Mouse (Mus musculus) stomach, embryonic 16.5 days (tissue): ENCODE measurements around the gene Ctcf. TPM values are rescaled to one million over a fixed set of nuclear protein-coding genes. Genes with fewer than 3 reads are reported as not detected.
A peak's percentile ranks its signal among the peaks of the same experiment; 100 is the strongest.

Source experiments
- ATAC-seq: fragments of 200-750 bp; cut with Nextera tagmentation; 2 replicates; pipeline ENCODE4 v1.8.0; 2017; ENCODE audit warnings: moderate number of reproducible peaks, moderate TSS enrichment; ENCODE audit not compliant: insufficient read depth, low FRiP score
- H3K27ac ChIP-seq: fragments of 300-500 bp; sonication (generic); 2 replicates; pipeline ENCODE4 v1.5.1; 2014; ENCODE audit warnings: low read length
- H3K27me3 ChIP-seq: fragments of 300-500 bp; sonication (generic); 2 replicates; pipeline ENCODE4 v1.6.1; 2014; ENCODE audit warnings: low read length, control low read depth, mixed read lengths; ENCODE audit not compliant: control insufficient read depth, insufficient read depth
- H3K36me3 ChIP-seq: fragments of 300-500 bp; sonication (generic); 2 replicates; pipeline ENCODE4 v1.6.1; 2014; ENCODE audit warnings: low read length; ENCODE audit not compliant: control insufficient read depth, insufficient read depth
- H3K4me1 ChIP-seq: fragments of 300-500 bp; sonication (generic); 2 replicates; pipeline ENCODE4 v1.6.1; 2014; ENCODE audit warnings: low read length, control low read depth, mixed read lengths; ENCODE audit not compliant: control insufficient read depth, insufficient read depth
- H3K4me2 ChIP-seq: fragments of 300-500 bp; sonication (generic); 2 replicates; pipeline ENCODE4 v1.6.1; 2014; ENCODE audit warnings: low read depth, low read length, mixed read lengths
- H3K4me3 ChIP-seq: fragments of 300-500 bp; sonication (generic); replicated peaks from 2 replicates; pipeline ENCODE4 v1.5.1; 2014; ENCODE audit warnings: mild to moderate bottlenecking, low read length
- H3K9ac ChIP-seq: fragments of 300-500 bp; sonication (generic); 2 replicates; pipeline ENCODE4 v1.6.1; 2014; ENCODE audit warnings: low read length
- H3K9me3 ChIP-seq: fragments of 300-500 bp; sonication (generic); replicated peaks from 2 replicates; pipeline ENCODE4 v1.6.1; 2016; ENCODE audit warnings: low read length, control low read depth; ENCODE audit not compliant: control insufficient read depth
- WGBS: fragments of 180-500 bp; shearing (Covaris S2); extraction: QIAGEN DNeasy Blood & Tissue Kit; methylation state at CpG from one replicate; pipeline ENCODE4 v1.1.7; 2014; 5-methylcytosine and 5-hydroxymethylcytosine counted together
- polyA plus RNA-seq: library from polyadenylated mRNA; unstranded; fragments of >200 nt; fragmentation: Nextera tagmentation; extraction: Ambion mirVana; gene quantifications from 2 replicates; pipeline ENCODE4 v1.2.1, GENCODE M21; 2015

Ctcf gene
- polyA plus RNA-seq, 1 experiment from 2014 or later: 76.1 TPM

DNA sequence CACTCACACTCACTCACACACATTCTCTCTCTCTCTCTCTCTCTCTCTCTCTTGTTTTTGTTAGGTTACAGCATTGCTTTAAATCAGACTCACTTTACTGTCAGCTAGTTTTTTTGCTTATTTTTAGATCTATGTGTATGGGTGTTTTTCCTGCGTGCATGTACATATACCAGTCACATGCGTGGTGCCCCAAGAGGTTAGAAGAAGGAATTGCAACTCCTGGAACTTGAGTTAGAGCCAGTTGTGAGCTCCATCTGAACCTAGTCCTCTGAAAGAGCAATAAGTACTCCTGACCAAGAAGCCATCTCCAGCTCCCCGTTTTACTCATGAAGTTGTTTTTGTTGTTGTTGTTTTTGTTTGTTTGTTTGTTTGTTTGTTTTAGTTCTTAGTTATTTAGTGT, 24.8 kb downstream of the Ctcf start:
- H3K36me3 ChIP-seq: peaks cover 13% of the 10 kb centered on the region; the same call in 1 of the 2 replicates
- ATAC-seq: no peak
- 74% methylated on average over 3 of the region's 3 CpGs for WGBS
- no peak overlapping the region for H3K27ac ChIP-seq
- no peak overlapping the region for H3K9ac ChIP-seq
- H3K4me1 ChIP-seq: no peaks in the 10 kb centered on the region
- no peak overlapping the region for H3K4me3 ChIP-seq
- no peaks in the 10 kb centered on the region for H3K9me3 ChIP-seq
- H3K27me3 ChIP-seq: no peaks in the 10 kb centered on the region
- H3K4me2 ChIP-seq: no peak overlapping the region

- H3K4me1 ChIP-seq: no peaks in the 10 kb centered on the region
- no peak overlapping the region for H3K27ac ChIP-seq
- H3K36me3 ChIP-seq: peaks cover 40% of the 10 kb centered on the region
- WGBS: 85% methylated on average over 1 of the region's 1 CpGs
- no peak overlapping the region for H3K4me2 ChIP-seq
- no peak overlapping the region for H3K9ac ChIP-seq
- H3K27me3 ChIP-seq: no peaks in the 10 kb centered on the region
- H3K9me3 ChIP-seq: no peaks in the 10 kb centered on the region
- H3K4me3 ChIP-seq: no peak overlapping the region
- ATAC-seq: no peak
Observed at GRCm38 (mm10) chr8:105677891-105678290, 41.5 kb downstream of the Ctcf start.

DNA sequence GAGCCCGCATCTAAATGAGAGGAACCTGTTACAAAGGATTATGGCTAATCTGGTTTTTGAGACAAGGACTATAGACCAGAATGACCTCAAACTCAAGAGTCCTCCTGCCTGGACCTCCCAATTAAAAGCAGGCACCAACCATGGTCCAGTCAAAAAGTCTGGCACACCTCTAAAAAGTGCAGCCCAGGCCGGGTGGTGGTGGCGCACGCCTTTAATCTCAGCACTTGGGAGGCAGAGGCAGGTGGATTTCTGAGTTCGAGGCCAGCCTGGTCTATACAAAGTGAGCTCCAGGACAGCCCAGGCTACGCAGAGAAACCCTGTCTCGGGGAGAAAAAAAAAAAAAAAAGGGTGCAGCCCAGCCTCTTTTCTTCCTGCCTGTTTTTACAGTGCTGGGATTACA, 49.0 kb downstream of the Ctcf start:
- Histone ChIP-seq H3K36me3 (peaks cover 12% of the 10 kb centered on the region), H3K9ac (no peak overlapping the region), H3K27me3 (no peaks in the 10 kb centered on the region), H3K4me1 (no peaks in the 10 kb centered on the region), H3K4me2 (no peak overlapping the region; the same call in 1 of the 2 replicates), H3K9me3 (no peaks in the 10 kb centered on the region), H3K27ac (no peak overlapping the region), H3K4me3 (no peak overlapping the region)
- 72% methylated on average over 7 of the region's 7 CpGs for WGBS
- ATAC-seq: no peak

DNA sequence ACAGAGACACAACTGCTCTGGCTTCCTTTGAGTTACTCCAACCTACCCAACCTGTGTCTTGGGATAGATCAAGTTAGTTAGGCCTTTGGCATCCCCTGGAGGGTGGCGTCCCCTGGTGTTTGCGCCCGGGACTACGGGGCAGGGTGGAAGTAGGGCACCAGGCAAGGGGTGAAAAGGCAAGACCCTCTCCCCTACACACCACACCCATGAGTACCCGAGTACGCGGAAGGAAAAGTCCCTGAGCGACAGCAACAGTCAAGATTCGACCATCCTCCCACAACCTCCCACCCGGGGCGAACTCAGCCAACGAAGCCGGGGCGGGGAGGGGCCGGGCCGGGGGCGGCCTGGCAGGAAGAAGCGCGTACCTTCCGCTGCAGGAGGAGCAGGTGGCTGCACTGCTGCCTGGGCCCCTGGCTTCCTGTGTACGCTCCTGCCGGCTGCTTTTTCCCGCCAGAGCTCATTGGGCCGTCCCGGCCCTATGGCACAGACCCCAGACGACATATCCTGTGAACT, 49.5 kb downstream of the Ctcf start, which contains the start of gene Carmil2:
Gene Carmil2, plus strand, starts transcription at position 479 of the 513 bp plus-strand sequence.
- ATAC-seq: peak; percentile 63; the same call in 1 of the 2 replicates
- Histone ChIP-seq H3K9me3 (no peaks in the 10 kb centered on the region), H3K36me3 (peaks cover 8% of the 10 kb centered on the region; the same call in 1 of the 2 replicates), H3K27me3 (no peaks in the 10 kb centered on the region), H3K9ac (peak within 1 kb of the TSS; percentile 49; the same call in 1 of the 2 replicates), H3K27ac (no peak within 1 kb of the TSS), H3K4me1 (no peaks in the 10 kb centered on the region), H3K4me3 (0 out of 2 replicates have a peak within 1 kb of the TSS, but pooled peaks have one; percentile 10), H3K4me2 (peak within 1 kb of the TSS; percentile 45)
- WGBS: 5% methylated on average over 26 of the region's 26 CpGs

GRCm38 (mm10) chr8:105686551-105686950, 50.2 kb downstream of the Ctcf start:
- H3K9ac ChIP-seq: no peak overlapping the region
- no peak overlapping the region for H3K4me3 ChIP-seq
- H3K4me1 ChIP-seq: no peaks in the 10 kb centered on the region
- WGBS: 61% methylated on average over 6 of the region's 6 CpGs
- no peak overlapping the region for H3K27ac ChIP-seq
- H3K27me3 ChIP-seq: no peaks in the 10 kb centered on the region
- no peaks in the 10 kb centered on the region for H3K9me3 ChIP-seq
- ATAC-seq: no peak
- H3K36me3 ChIP-seq: peaks cover 8% of the 10 kb centered on the region; the same call in 1 of the 2 replicates
- H3K4me2 ChIP-seq: no peak overlapping the region

DNA sequence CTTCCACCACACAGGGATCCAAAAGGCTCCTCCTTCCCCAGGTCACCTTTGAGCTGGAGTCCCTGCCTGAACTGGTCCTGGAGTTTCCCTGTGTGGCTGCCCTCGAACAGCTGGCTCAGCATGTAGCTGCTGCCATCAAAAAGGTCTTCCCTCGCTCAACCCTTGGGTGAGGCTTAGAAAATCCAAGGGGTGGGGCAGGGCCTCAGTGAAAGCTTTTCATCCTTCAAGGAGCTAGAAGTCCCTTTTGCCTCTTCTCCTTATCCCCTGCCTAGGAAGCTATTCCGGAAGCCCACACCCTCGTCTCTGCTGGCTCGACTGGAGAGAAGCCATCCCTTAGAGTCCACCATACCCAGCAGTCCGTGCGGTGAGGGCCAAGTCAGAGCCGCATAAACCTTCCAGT, 51.1 kb downstream of the Ctcf start:
- H3K4me1 ChIP-seq: no peaks in the 10 kb centered on the region
- no peak overlapping the region for H3K4me2 ChIP-seq
- H3K9ac ChIP-seq: no peak overlapping the region
- WGBS: 67% methylated on average over 8 of the region's 8 CpGs
- H3K4me3 ChIP-seq: no peak overlapping the region
- no peaks in the 10 kb centered on the region for H3K27me3 ChIP-seq
- H3K36me3 ChIP-seq: peaks cover 3% of the 10 kb centered on the region; the same call in 1 of the 2 replicates
- H3K9me3 ChIP-seq: no peaks in the 10 kb centered on the region
- ATAC-seq: no peak
- H3K27ac ChIP-seq: no peak overlapping the region

- Histone ChIP-seq H3K4me1 (no peaks in the 10 kb centered on the region), H3K9ac (no peak overlapping the region), H3K4me3 (no peak overlapping the region), H3K9me3 (no peaks in the 10 kb centered on the region), H3K36me3 (no peaks in the 10 kb centered on the region), H3K27me3 (no peaks in the 10 kb centered on the region), H3K4me2 (no peak overlapping the region), H3K27ac (no peak overlapping the region)
- ATAC-seq: no peak
- 50% methylated on average over 14 of the region's 14 CpGs for WGBS
Observed at GRCm38 (mm10) chr8:105688242-105688752, 51.9 kb downstream of the Ctcf start.

DNA sequence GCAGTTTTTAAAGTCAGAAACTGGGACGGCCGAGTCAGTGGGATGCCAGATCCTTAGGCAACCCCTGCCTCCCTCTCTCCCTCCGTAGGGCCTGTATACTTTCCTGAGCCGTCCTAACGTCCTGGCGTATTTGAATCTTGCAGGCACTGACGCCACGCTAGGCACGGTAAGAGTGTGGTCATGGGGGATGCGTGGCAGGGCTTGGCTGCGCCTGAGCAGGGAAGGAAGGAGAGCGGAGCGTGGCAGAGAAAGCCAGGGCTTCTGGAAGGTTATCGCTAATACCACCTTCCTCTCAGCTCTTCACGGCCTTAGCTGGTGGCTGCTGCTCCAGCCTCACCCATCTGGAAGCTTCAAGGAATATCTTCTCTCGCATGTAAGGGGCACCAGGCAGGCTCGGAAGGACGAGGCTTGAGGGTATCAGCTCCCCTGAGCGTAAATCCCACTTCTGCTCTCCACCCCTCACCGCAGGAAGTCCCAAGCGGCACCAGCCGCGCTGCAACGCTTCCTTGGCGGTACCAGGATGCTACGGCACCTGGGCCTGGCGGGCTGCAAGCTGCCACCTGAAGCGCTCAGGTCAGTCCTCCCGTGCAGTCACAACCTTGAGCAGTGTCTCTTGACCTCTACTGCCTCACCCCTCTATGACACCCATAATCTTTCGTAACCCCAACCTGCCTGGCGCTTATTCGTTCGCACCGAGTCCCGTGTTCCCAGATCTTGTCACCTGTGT, 53.1 kb downstream of the Ctcf start:
- no peak for ATAC-seq
- no peaks in the 10 kb centered on the region for H3K36me3 ChIP-seq
- H3K4me1 ChIP-seq: peaks cover 5% of the 10 kb centered on the region
- no peak overlapping the region for H3K4me2 ChIP-seq
- no peak overlapping the region for H3K4me3 ChIP-seq
- no peaks in the 10 kb centered on the region; the same call in 1 of the 2 replicates for H3K27me3 ChIP-seq
- WGBS: 60% methylated on average over 35 of the region's 35 CpGs
- no peaks in the 10 kb centered on the region for H3K9me3 ChIP-seq
- H3K27ac ChIP-seq: no peak overlapping the region
- H3K9ac ChIP-seq: no peak overlapping the region

- no peak overlapping the region for H3K4me2 ChIP-seq
- 89% methylated on average over 9 of the region's 9 CpGs for WGBS
- ATAC-seq: no peak
Observed at GRCm38 (mm10) chr8:105689983-105690360, 53.6 kb downstream of the Ctcf start.

More at GRCm38 (mm10) chr8:105689983-105690360, 53.6 kb downstream of the Ctcf start:
- H3K9me3 ChIP-seq: no peaks in the 10 kb centered on the region
- no peaks in the 10 kb centered on the region; the same call in 1 of the 2 replicates for H3K27me3 ChIP-seq
- no peaks in the 10 kb centered on the region for H3K36me3 ChIP-seq
- no peak overlapping the region for H3K27ac ChIP-seq
- peaks cover 6% of the 10 kb centered on the region for H3K4me1 ChIP-seq
- H3K9ac ChIP-seq: no peak overlapping the region
- H3K4me3 ChIP-seq: no peak overlapping the region
